Mouse (Mus musculus) forebrain, embryonic 11.5 days (tissue): ENCODE data around the gene Tmc2. TPM values are rescaled to one million over a fixed set of nuclear protein-coding genes. Genes with fewer than 3 reads are reported as not detected.

Experiments used
- ATAC-seq: fragments of 200-750 bp; cut with Nextera tagmentation; replicated peaks from 2 replicates; pipeline ENCODE4 v1.8.0; 2017; ENCODE audit warnings: moderate TSS enrichment; ENCODE audit not compliant: low FRiP score
- DNase-seq: peaks from one replicate; pipeline ENCODE4 v3.0.0-alpha.2; 2017; ENCODE audit warnings: low spot score
- H3K27ac ChIP-seq: fragments of 300-500 bp; sonication (generic); 2 replicates; pipeline ENCODE4 v1.5.1; 2014; ENCODE audit warnings: low read depth, low read length
- H3K27me3 ChIP-seq: fragments of 300-500 bp; sonication (generic); 2 replicates; pipeline ENCODE4 v1.6.1; 2014; ENCODE audit warnings: mild to moderate bottlenecking, low read length, mixed read lengths; ENCODE audit not compliant: control insufficient read depth, insufficient read depth
- H3K36me3 ChIP-seq: fragments of 300-500 bp; sonication (generic); 2 replicates; pipeline ENCODE4 v1.6.1; 2014; ENCODE audit warnings: mild to moderate bottlenecking, low read length, moderate library complexity, mixed read lengths; ENCODE audit not compliant: control insufficient read depth, insufficient read depth
- H3K4me1 ChIP-seq: fragments of 300-500 bp; sonication (generic); replicated peaks from 2 replicates; pipeline ENCODE4 v1.6.1; 2014; ENCODE audit warnings: low read length, mixed read lengths; ENCODE audit not compliant: control insufficient read depth, insufficient read depth
- H3K4me2 ChIP-seq: fragments of 300-500 bp; sonication (generic); 2 replicates; pipeline ENCODE4 v1.6.1; 2014; ENCODE audit warnings: low read depth, mild to moderate bottlenecking, low read length, moderate library complexity, mixed read lengths; ENCODE audit not compliant: severe bottlenecking
- H3K4me3 ChIP-seq: fragments of 300-500 bp; sonication (generic); 2 replicates; pipeline ENCODE4 v1.5.1; 2014; ENCODE audit warnings: low read depth, low read length
- H3K9ac ChIP-seq: fragments of 300-500 bp; sonication (generic); 2 replicates; pipeline ENCODE4 v1.6.1; 2014; ENCODE audit warnings: low read length
- H3K9me3 ChIP-seq: fragments of 300-500 bp; sonication (generic); 2 replicates; pipeline ENCODE4 v1.6.1; 2016; ENCODE audit warnings: low read length, mixed read lengths; ENCODE audit not compliant: control insufficient read depth
- WGBS: fragments of 180-500 bp; shearing (Covaris S2); extraction: QIAGEN DNeasy Blood & Tissue Kit; methylation state at CpG from one replicate; pipeline ENCODE4 v1.1.7; 2014; 5-methylcytosine and 5-hydroxymethylcytosine counted together
- polyA plus RNA-seq: library from polyadenylated mRNA; unstranded; fragments of >200 nt; fragmentation: Nextera tagmentation; extraction: Ambion mirVana; gene quantifications from 2 replicates; pipeline ENCODE4 v1.2.1, GENCODE M21; 2014

Tmc2 gene
- polyA plus RNA-seq, 1 experiment from 2014 or later, result 0.05 TPM

- no peak overlapping the region for H3K9ac ChIP-seq
- H3K27ac ChIP-seq, result no peak overlapping the region
- no peak for ATAC-seq
- WGBS, result 83% methylated on average over 2 of the region's 2 CpGs
- no peaks in the 10 kb centered on the region for H3K36me3 ChIP-seq
- no peak overlapping the region for H3K4me3 ChIP-seq
- no peaks in the 10 kb centered on the region for H3K9me3 ChIP-seq
- DNase-seq, result no peak
- H3K4me1 ChIP-seq, result no peaks in the 10 kb centered on the region
- no peak overlapping the region for H3K4me2 ChIP-seq
- H3K27me3 ChIP-seq, result no peaks in the 10 kb centered on the region
Observed at GRCm38 (mm10) chr2:130262398-130262797, 67.4 kb downstream of the Tmc2 start.

- no peak overlapping the region for H3K9ac ChIP-seq
- H3K27ac ChIP-seq, result no peak overlapping the region
- no peak for DNase-seq
- H3K9me3 ChIP-seq, result no peaks in the 10 kb centered on the region
- H3K4me3 ChIP-seq, result no peak overlapping the region
- WGBS, result 100% methylated on average over 1 of the region's 1 CpGs
- H3K4me2 ChIP-seq, result no peak overlapping the region
- H3K36me3 ChIP-seq, result no peaks in the 10 kb centered on the region
- H3K27me3 ChIP-seq, result no peaks in the 10 kb centered on the region
- H3K4me1 ChIP-seq, result no peaks in the 10 kb centered on the region
- no peak for ATAC-seq
Observed at GRCm38 (mm10) chr2:130265520-130265919, 70.5 kb downstream of the Tmc2 start.

- H3K27me3 ChIP-seq, result no peaks in the 10 kb centered on the region
- no peak overlapping the region for H3K4me3 ChIP-seq
- no peaks in the 10 kb centered on the region for H3K9me3 ChIP-seq
- ATAC-seq (no peak), DNase-seq (no peak)
- H3K4me2 ChIP-seq, result no peak overlapping the region
- 75% methylated on average over 7 of the region's 7 CpGs for WGBS
- H3K36me3 ChIP-seq, result no peaks in the 10 kb centered on the region
- no peak overlapping the region for H3K9ac ChIP-seq
- H3K4me1 ChIP-seq, result no peaks in the 10 kb centered on the region
- no peak overlapping the region for H3K27ac ChIP-seq
Observed at GRCm38 (mm10) chr2:130268074-130268473, 73.1 kb downstream of the Tmc2 start.

GRCm38 (mm10) chr2:130273732-130274131 lies 78.7 kb downstream of the Tmc2 start:
- H3K4me1 ChIP-seq, result peaks cover 11% of the 10 kb centered on the region
- H3K27me3 ChIP-seq, result no peaks in the 10 kb centered on the region
- DNase-seq (no peak), ATAC-seq (peak; percentile 14; the same call in 1 of the 2 replicates)
- peak overlapping the region; percentile 99 for H3K9ac ChIP-seq
- peak overlapping the region; percentile 85 for H3K4me2 ChIP-seq
- WGBS, result 2% methylated on average over 14 of the region's 14 CpGs
- H3K9me3 ChIP-seq, result no peaks in the 10 kb centered on the region; the same call in 1 of the 2 replicates
- H3K4me3 ChIP-seq, result peak overlapping the region; percentile 92
- H3K27ac ChIP-seq, result peak overlapping the region; percentile 63
- H3K36me3 ChIP-seq, result peaks cover 24% of the 10 kb centered on the region

GRCm38 (mm10) chr2:130274149-130274861 lies 79.3 kb downstream of the Tmc2 start, which contains the start of gene Nop56:
Gene Nop56, plus strand, starts transcription at chr2:130274430.
- Histone ChIP-seq H3K4me1 (peaks cover 11% of the 10 kb centered on the region), H3K4me3 (peak within 1 kb of the TSS; percentile 92), H3K9ac (peak within 1 kb of the TSS; percentile 99), H3K4me2 (peak within 1 kb of the TSS; percentile 85), H3K27me3 (no peaks in the 10 kb centered on the region), H3K9me3 (no peaks in the 10 kb centered on the region; the same call in 1 of the 2 replicates), H3K36me3 (peaks cover 25% of the 10 kb centered on the region), H3K27ac (peak within 1 kb of the TSS; percentile 87)
- peak; percentile 100 for DNase-seq
- WGBS, result under 1% methylated on average over 68 of the region's 68 CpGs
- peak; percentile 97 for ATAC-seq

- Histone ChIP-seq H3K4me3 (peak overlapping the region; percentile 92), H3K9ac (peak overlapping the region; percentile 99), H3K4me1 (peaks cover 11% of the 10 kb centered on the region), H3K27me3 (no peaks in the 10 kb centered on the region), H3K4me2 (peak overlapping the region; percentile 85), H3K9me3 (no peaks in the 10 kb centered on the region; the same call in 1 of the 2 replicates), H3K27ac (peak overlapping the region; percentile 87), H3K36me3 (peaks cover 27% of the 10 kb centered on the region)
- 2% methylated on average over 10 of the region's 10 CpGs for WGBS
- DNase-seq, result no peak
- no peak for ATAC-seq
Observed at GRCm38 (mm10) chr2:130274862-130275261, 79.9 kb downstream of the Tmc2 start.

GRCm38 (mm10) chr2:130275649-130276048 lies 80.7 kb downstream of the Tmc2 start:
- Histone ChIP-seq H3K4me1 (peaks cover 11% of the 10 kb centered on the region), H3K9me3 (no peaks in the 10 kb centered on the region; the same call in 1 of the 2 replicates), H3K4me3 (peak overlapping the region; percentile 92), H3K9ac (peak overlapping the region; percentile 99), H3K36me3 (peaks cover 27% of the 10 kb centered on the region), H3K27ac (no peak overlapping the region), H3K4me2 (peak overlapping the region; percentile 85), H3K27me3 (no peaks in the 10 kb centered on the region)
- ATAC-seq (no peak), DNase-seq (peak; percentile 87)
- WGBS, result 46% methylated on average over 6 of the region's 6 CpGs

- no peak for DNase-seq
Observed at GRCm38 (mm10) chr2:130279600-130280091, 84.7 kb downstream of the Tmc2 start.

More at GRCm38 (mm10) chr2:130279600-130280091, 84.7 kb downstream of the Tmc2 start:
- Histone ChIP-seq H3K27ac (no peak overlapping the region), H3K4me1 (peaks cover 14% of the 10 kb centered on the region), H3K9me3 (no peaks in the 10 kb centered on the region; the same call in 1 of the 2 replicates), H3K36me3 (peaks cover 27% of the 10 kb centered on the region), H3K27me3 (no peaks in the 10 kb centered on the region), H3K9ac (no peak overlapping the region), H3K4me2 (no peak overlapping the region), H3K4me3 (no peak overlapping the region)
- 46% methylated on average over 8 of the region's 8 CpGs for WGBS
- ATAC-seq, result no peak
